Mouse (Mus musculus): ENCODE data around the gene Dpp6. TPM values are rescaled to one million over a fixed set of nuclear protein-coding genes. Genes with fewer than 3 reads are reported as not detected.
"Not testable (repeated sequence)": the region's sequence is repeated elsewhere in the genome, so short reads cannot be mapped to it uniquely, and the experiment has no call there.

Gene Dpp6
- total RNA-seq, 2 experiments from 2014 or later, result not detected

GRCm38 (mm10) chr5:27421090-27421635, 604.2 kb downstream of the Dpp6 start:
- no peak for ATAC-seq (replicated peaks; ENCODE audit: low FRiP score, poor library complexity, severe bottlenecking)

- ATAC-seq (replicated peaks; ENCODE audit: low FRiP score, poor library complexity, severe bottlenecking), result no peak
These were observed 606.8 kb downstream of the Dpp6 start for GRCm38 (mm10) chr5:27423766-27424165.

GRCm38 (mm10) chr5:27424484-27425080, 607.6 kb downstream of the Dpp6 start:
- ATAC-seq (replicated peaks; ENCODE audit: low FRiP score, poor library complexity, severe bottlenecking), result no peak

GRCm38 (mm10) chr5:27426200-27426599, 609.2 kb downstream of the Dpp6 start:
- no peak for ATAC-seq (replicated peaks; ENCODE audit: low FRiP score, poor library complexity, severe bottlenecking)

GRCm38 (mm10) chr5:27433584-27433983, 616.6 kb downstream of the Dpp6 start:
- no peak for ATAC-seq (replicated peaks; ENCODE audit: low FRiP score, poor library complexity, severe bottlenecking)

- ATAC-seq (replicated peaks; ENCODE audit: low FRiP score, poor library complexity, severe bottlenecking), result no peak
These were observed 636.3 kb downstream of the Dpp6 start for GRCm38 (mm10) chr5:27453201-27453845.

- ATAC-seq (replicated peaks; ENCODE audit: low FRiP score, poor library complexity, severe bottlenecking), result no peak
These were observed 637.4 kb downstream of the Dpp6 start for GRCm38 (mm10) chr5:27454386-27454785.

GRCm38 (mm10) chr5:27456981-27457380, 640.0 kb downstream of the Dpp6 start:
- ATAC-seq (replicated peaks; ENCODE audit: low FRiP score, poor library complexity, severe bottlenecking), result no peak

- ATAC-seq (replicated peaks; ENCODE audit: low FRiP score, poor library complexity, severe bottlenecking), result no peak
These were observed 640.7 kb downstream of the Dpp6 start for GRCm38 (mm10) chr5:27457686-27458085.

GRCm38 (mm10) chr5:27474964-27475465, 658.0 kb downstream of the Dpp6 start:
- no peak for ATAC-seq (replicated peaks; ENCODE audit: low FRiP score, poor library complexity, severe bottlenecking)

- no peak for ATAC-seq (replicated peaks; ENCODE audit: low FRiP score, poor library complexity, severe bottlenecking)
These were observed 664.7 kb downstream of the Dpp6 start for GRCm38 (mm10) chr5:27481706-27482105.

GRCm38 (mm10) chr5:27486138-27486537, 669.1 kb downstream of the Dpp6 start:
- no peak for ATAC-seq (replicated peaks; ENCODE audit: low FRiP score, poor library complexity, severe bottlenecking)

GRCm38 (mm10) chr5:27490942-27491341, 673.9 kb downstream of the Dpp6 start:
- no peak for ATAC-seq (replicated peaks; ENCODE audit: low FRiP score, poor library complexity, severe bottlenecking)

- not testable (repeated sequence) for ATAC-seq (replicated peaks; ENCODE audit: low FRiP score, poor library complexity, severe bottlenecking)
These were observed 684.3 kb downstream of the Dpp6 start, which contains the start of gene Speer4b for GRCm38 (mm10) chr5:27501338-27501737. Gene Speer4b (minus strand): TSS chr5:27501438.

- ATAC-seq (replicated peaks; ENCODE audit: low FRiP score, poor library complexity, severe bottlenecking), result no peak
These were observed 701.7 kb downstream of the Dpp6 start for GRCm38 (mm10) chr5:27518716-27519115.

GRCm38 (mm10) chr5:27526906-27527305, 709.9 kb downstream of the Dpp6 start:
- no peak for ATAC-seq (replicated peaks; ENCODE audit: low FRiP score, poor library complexity, severe bottlenecking)

- no peak for ATAC-seq (replicated peaks; ENCODE audit: low FRiP score, poor library complexity, severe bottlenecking)
These were observed 727.8 kb downstream of the Dpp6 start for GRCm38 (mm10) chr5:27544816-27545270.

GRCm38 (mm10) chr5:27549291-27549690, 732.3 kb downstream of the Dpp6 start:
- ATAC-seq (replicated peaks; ENCODE audit: low FRiP score, poor library complexity, severe bottlenecking), result no peak

- no peak for ATAC-seq (replicated peaks; ENCODE audit: low FRiP score, poor library complexity, severe bottlenecking)
These were observed 748.7 kb downstream of the Dpp6 start for GRCm38 (mm10) chr5:27565700-27566099.

- ATAC-seq (replicated peaks; ENCODE audit: low FRiP score, poor library complexity, severe bottlenecking), result no peak
These were observed 771.2 kb downstream of the Dpp6 start for GRCm38 (mm10) chr5:27587970-27588758.
